Mouse (Mus musculus): ENCODE results near the gene Daxx.

Daxx gene

DNA sequence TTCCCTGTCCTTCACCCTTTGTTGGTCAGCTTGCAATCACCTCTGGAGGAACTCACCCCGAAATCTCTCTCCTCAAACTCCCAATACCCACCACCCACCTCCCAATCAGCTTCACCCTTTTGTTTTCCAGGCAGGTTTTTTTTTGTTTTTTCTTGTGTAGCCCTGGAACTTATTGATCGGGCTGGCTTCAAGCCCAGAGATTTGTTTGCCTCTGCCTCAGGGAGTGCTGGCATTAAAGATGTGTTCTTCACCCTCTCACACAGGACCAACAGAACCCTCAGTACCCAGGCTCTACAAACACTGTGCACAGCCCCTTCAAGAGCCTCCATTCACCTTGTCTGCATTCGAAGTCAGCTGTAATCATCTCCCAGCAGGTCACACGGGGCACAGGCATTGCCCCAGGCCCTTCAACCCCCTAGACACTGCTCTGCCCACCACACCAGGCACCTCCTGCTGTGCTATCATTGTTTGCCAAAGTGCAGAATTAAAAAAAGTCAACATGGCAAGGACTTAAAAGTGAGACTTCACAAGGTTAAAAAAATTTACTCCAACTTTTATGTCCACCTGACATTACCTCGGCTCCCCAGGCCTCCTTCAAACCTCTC is 44.8 kb downstream of the Daxx start:
- ChIA-PET CTCF (interaction anchor here in 1 of 4 experiments (4.7 kb wide), 1 partner anchor 15 kb away, joined by 15 read pairs; no protein-coding TSS in a partner anchor), POLR2A (interaction anchor here (0.6 to 11.4 kb wide), 55 partner anchors 8 to 651 kb away, joined by 3 to 528 read pairs (median 10); partner anchors contain the start of genes Daxx (in 3 of the 4), Pfdn6 (in 3 of the 4), Rxrb (in 3 of the 4) and Slc39a7 (in 3 of the 4))

- POLR2A ChIA-PET, result interaction anchor here (0.6 to 11.4 kb wide), 138 partner anchors 7 to 1550 kb away, joined by 3 to 528 read pairs (median 6); partner anchors contain the start of genes H2-DMa (in 4 of the 4), Rxrb (in 4 of the 4), Slc39a7 (in 4 of the 4) and Daxx (in 3 of the 4)
Measured at GRCm38 (mm10) chr17:33954646-33955554, 45.7 kb downstream of the Daxx start.

DNA sequence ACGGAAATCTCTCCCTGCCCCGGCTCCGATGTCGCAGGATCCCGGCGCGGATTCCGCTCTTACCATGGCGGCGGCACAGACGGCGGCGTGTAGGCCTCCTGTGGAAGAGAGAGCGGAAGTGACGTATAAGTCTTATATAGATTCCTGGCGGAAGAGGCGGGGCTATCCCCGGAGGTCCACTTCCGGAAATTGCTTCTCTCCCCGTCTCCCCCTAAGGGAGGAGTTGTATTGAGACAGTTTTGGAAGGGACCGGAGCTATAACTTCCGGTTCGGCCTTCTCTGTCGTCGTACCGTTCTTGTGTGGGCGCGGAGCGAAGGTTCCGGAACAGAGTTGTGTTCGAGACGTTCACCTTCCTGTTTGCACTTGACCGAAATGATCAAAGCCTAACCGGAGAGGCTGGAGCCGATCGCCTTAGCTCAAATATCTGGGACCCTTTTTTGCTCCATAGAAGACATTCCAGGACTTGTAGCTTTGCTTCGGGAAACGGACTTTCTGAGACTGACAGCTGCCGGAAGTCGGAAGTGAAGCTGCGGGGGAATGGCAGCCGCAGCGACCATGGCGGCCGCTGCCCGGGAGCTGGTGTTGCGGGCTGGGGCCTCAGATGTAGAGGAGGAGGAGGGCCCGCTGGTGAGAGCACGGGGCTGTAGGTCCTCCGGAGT is 46.5 kb downstream of the Daxx start, which contains the start of the genes Vps52 and Rps18:
Gene Vps52, plus strand, starts transcription at position 258 of the 660 bp plus-strand sequence.
Gene Rps18, minus strand, starts transcription at position 447 of the 660 bp plus-strand sequence.
- ChIA-PET POLR2A (interaction anchor here (0.5 to 11.4 kb wide), 155 partner anchors 9 to 1549 kb away, joined by 3 to 528 read pairs (median 5); partner anchors contain the start of genes H2-DMa (in 4 of the 4), Pfdn6 (in 4 of the 4), Rxrb (in 4 of the 4) and Slc39a7 (in 4 of the 4)), CTCF (interaction anchor here (0.6 to 4.7 kb wide), 19 partner anchors 10 to 180 kb away, joined by 3 to 15 read pairs (median 4); partner anchors contain the start of genes Rgl2 (in 1 of the 4), Rxrb (in 1 of the 4) and Slc39a7 (in 1 of the 4))

More at GRCm38 (mm10) chr17:33954646-33955554, 45.7 kb downstream of the Daxx start:
- CTCF ChIA-PET, result interaction anchor here (0.6 to 4.7 kb wide), 11 partner anchors 14 to 181 kb away, joined by 3 to 15 read pairs (median 4); partner anchors contain the start of genes Rgl2 (in 1 of the 4), Rxrb (in 1 of the 4) and Slc39a7 (in 1 of the 4)

GRCm38 (mm10) chr17:33956336-33956735 is 47.1 kb downstream of the Daxx start:
- POLR2A ChIA-PET, result interaction anchor here (0.5 to 11.4 kb wide), 121 partner anchors 9 to 1548 kb away, joined by 3 to 528 read pairs (median 6); partner anchors contain the start of genes Pfdn6 (in 4 of the 4), Rxrb (in 4 of the 4), Slc39a7 (in 4 of the 4) and Wdr46 (in 4 of the 4)
- CTCF ChIA-PET, result interaction anchor here (1.0 to 4.7 kb wide), 16 partner anchors 9 to 179 kb away, joined by 3 to 15 read pairs (median 4); partner anchors contain the start of genes Rxrb (in 1 of the 4) and Slc39a7 (in 1 of the 4)

DNA sequence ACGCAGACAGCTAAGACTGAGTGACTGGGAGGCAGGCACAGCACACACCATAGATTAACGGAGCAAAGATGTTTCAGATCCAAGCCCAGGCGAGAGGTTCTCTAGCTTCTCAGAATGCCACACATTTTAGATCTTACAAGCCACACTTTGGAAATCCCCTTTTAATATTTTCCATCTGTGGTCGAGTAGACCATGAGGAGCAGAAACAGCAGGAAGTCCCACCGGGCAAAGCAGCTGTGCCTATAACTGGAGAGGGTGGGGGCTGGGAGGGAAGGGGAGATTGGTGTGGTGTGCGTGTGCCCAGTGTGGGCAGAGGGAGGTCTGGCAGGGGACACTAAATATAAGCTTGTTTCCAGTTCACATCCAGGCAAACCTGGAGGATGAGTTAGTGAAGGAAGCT is 48.3 kb downstream of the Daxx start:
- ChIA-PET POLR2A (interaction anchor here in 3 of 4 experiments (0.7 to 11.4 kb wide), 8 partner anchors 12 to 632 kb away, joined by 3 to 528 read pairs (median 22); partner anchors contain the start of genes H2-DMa (in 2 of the 3), Rgl2 (in 2 of the 3), Gpsm3 (in 1 of the 3) and H2-K1 (in 1 of the 3)), CTCF (interaction anchor here in 3 of 4 experiments (0.6 to 4.7 kb wide), 5 partner anchors 11 to 1463 kb away, joined by 3 to 15 read pairs (median 4); no protein-coding TSS in a partner anchor)

GRCm38 (mm10) chr17:33958451-33958850 is 49.2 kb downstream of the Daxx start:
- POLR2A ChIA-PET, result interaction anchor here in 3 of 4 experiments (0.6 to 11.4 kb wide), 6 partner anchors 11 to 160 kb away, joined by 3 to 528 read pairs (median 30); partner anchors contain the start of genes Rgl2 (in 2 of the 3), H2-DMa (in 1 of the 3), Pfdn6 (in 1 of the 3) and Rxrb (in 1 of the 3)

DNA sequence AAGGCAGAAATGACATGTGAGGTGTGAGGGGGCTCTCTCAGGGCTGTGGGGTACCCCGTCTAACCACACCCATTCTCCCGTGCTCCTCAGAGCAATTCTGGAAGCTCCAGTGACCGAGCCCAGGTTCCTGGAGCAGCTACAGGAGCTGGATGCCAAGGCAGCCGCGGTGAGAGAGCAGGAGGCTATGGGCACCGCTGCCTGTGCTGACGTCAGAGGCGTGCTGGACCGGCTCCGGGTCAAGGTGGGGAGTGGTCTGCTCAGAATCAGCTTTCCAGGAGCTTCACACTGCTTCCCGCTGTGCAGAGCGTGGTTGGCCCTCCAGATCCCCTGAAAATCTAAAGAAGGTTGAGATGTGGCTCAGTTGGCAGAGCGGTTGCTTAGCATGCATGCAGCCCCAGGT is 49.9 kb downstream of the Daxx start:
- ChIA-PET CTCF (interaction anchor here in 1 of 4 experiments (0.8 to 1.6 kb wide), 3 partner anchors 9 to 1343 kb away, joined by 3 to 4 read pairs (median 3); no protein-coding TSS in a partner anchor), POLR2A (interaction anchor here in 2 of 4 experiments (0.9 to 5.1 kb wide), 4 partner anchors 8 to 73 kb away, joined by 3 to 108 read pairs (median 28); partner anchors contain the start of genes Rgl2 (in 1 of the 2), Rxrb (in 1 of the 2) and Slc39a7 (in 1 of the 2))

More at GRCm38 (mm10) chr17:33958451-33958850, 49.2 kb downstream of the Daxx start:
- CTCF ChIA-PET, result interaction anchor here in 2 of 4 experiments (0.8 to 4.7 kb wide), 6 partner anchors 10 to 1344 kb away, joined by 3 to 15 read pairs (median 4); no protein-coding TSS in a partner anchor

- ChIA-PET POLR2A (interaction anchor here in 3 of 4 experiments (1.0 to 3.4 kb wide), 6 partner anchors 8 to 1319 kb away, joined by 3 to 20 read pairs (median 6); partner anchors contain the start of gene B3galt4 (in 2 of the 3)), CTCF (interaction anchor here in 1 of 4 experiments (1.2 kb wide), 1 partner anchor 17 kb away, joined by 3 read pairs; no protein-coding TSS in a partner anchor)
Measured at GRCm38 (mm10) chr17:33959948-33960347, 50.7 kb downstream of the Daxx start.

DNA sequence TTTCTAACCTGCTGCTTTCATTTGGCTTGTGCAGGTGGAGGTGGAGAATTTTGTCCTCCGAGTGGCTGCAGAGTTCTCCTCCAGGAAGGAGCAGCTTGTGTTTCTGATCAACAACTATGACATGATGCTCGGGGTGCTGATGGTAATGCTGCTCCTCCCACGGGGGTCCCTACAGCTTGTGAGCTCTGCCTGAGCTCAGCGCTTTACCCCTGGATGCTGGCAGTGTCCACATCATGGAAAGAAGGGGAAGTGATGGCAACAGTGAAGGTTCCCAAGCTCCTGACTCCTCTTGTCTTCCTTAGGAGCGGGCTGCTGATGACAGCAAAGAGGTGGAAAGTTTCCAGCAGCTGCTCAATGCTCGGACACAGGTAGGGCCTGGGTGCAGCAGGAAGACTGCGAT is 53.7 kb downstream of the Daxx start:
- CTCF ChIA-PET, result interaction anchor here in 1 of 4 experiments (1.3 to 1.4 kb wide), 2 partner anchors 1307 to 1339 kb away, joined by 4 to 5 read pairs; no protein-coding TSS in a partner anchor
- POLR2A ChIA-PET, result interaction anchor here in 3 of 4 experiments (0.6 to 3.4 kb wide), 10 partner anchors 8 to 1283 kb away, joined by 3 to 20 read pairs (median 4); partner anchors contain the start of gene B3galt4 (in 3 of the 3)
